Mouse (Mus musculus): ENCODE results near the gene Lpp.

Gene Lpp

GRCm38 (mm10) chr16:24740714-24741113 lies 347.4 kb downstream of the Lpp start:
- no peak for DNase-seq

- no peak for DNase-seq
Measured at GRCm38 (mm10) chr16:24749816-24750215, 356.5 kb downstream of the Lpp start.

- no peak for DNase-seq
Measured at GRCm38 (mm10) chr16:24756141-24756540, 362.8 kb downstream of the Lpp start.

- no peak for DNase-seq
Measured at GRCm38 (mm10) chr16:24766051-24766450, 372.7 kb downstream of the Lpp start.

GRCm38 (mm10) chr16:24766596-24766995 lies 373.3 kb downstream of the Lpp start:
- DNase-seq: no peak

- DNase-seq: no peak
Measured at GRCm38 (mm10) chr16:24777053-24777452, 383.7 kb downstream of the Lpp start.

GRCm38 (mm10) chr16:24778432-24779274 lies 385.3 kb downstream of the Lpp start:
- no peak for DNase-seq

- no peak for DNase-seq
Measured at GRCm38 (mm10) chr16:24780545-24780944, 387.2 kb downstream of the Lpp start.

- DNase-seq: no peak
Measured at GRCm38 (mm10) chr16:24781922-24782321, 388.6 kb downstream of the Lpp start.

GRCm38 (mm10) chr16:24785651-24786050 lies 392.3 kb downstream of the Lpp start:
- DNase-seq: no peak

- no peak for DNase-seq
Measured at GRCm38 (mm10) chr16:24788973-24789372, 395.7 kb downstream of the Lpp start.

GRCm38 (mm10) chr16:24791387-24791786 lies 398.1 kb downstream of the Lpp start:
- no peak for DNase-seq

- DNase-seq: no peak
Measured at GRCm38 (mm10) chr16:24791984-24792383, 398.7 kb downstream of the Lpp start.

- DNase-seq: no peak
Measured at GRCm38 (mm10) chr16:24792836-24793235, 399.5 kb downstream of the Lpp start.

GRCm38 (mm10) chr16:24794665-24795064 lies 401.4 kb downstream of the Lpp start:
- DNase-seq: no peak

GRCm38 (mm10) chr16:24801355-24801754 lies 408.0 kb downstream of the Lpp start:
- no peak for DNase-seq

GRCm38 (mm10) chr16:24801780-24802179 lies 408.5 kb downstream of the Lpp start:
- DNase-seq: no peak

- no peak for DNase-seq
Measured at GRCm38 (mm10) chr16:24806093-24806492, 412.8 kb downstream of the Lpp start.

- DNase-seq: no peak
Measured at GRCm38 (mm10) chr16:24807565-24807964, 414.3 kb downstream of the Lpp start.

- DNase-seq: no peak
Measured at GRCm38 (mm10) chr16:24809811-24810210, 416.5 kb downstream of the Lpp start.

- DNase-seq: no peak
Measured at GRCm38 (mm10) chr16:24816621-24817020, 423.3 kb downstream of the Lpp start.

- no peak for DNase-seq
Measured at GRCm38 (mm10) chr16:24817381-24817780, 424.1 kb downstream of the Lpp start.

- DNase-seq: no peak
Measured at GRCm38 (mm10) chr16:24819127-24819526, 425.8 kb downstream of the Lpp start.

- DNase-seq: no peak
Measured at GRCm38 (mm10) chr16:24822182-24822875, 429.0 kb downstream of the Lpp start.
